Mouse (Mus musculus): Measurements from ENCODE around the gene Pir. TPM values are rescaled to one million over a fixed set of nuclear protein-coding genes. Genes with fewer than 3 reads are reported as not detected.

Gene Pir
- polyA plus RNA-seq, 1 experiment: 8.0 TPM

DNA sequence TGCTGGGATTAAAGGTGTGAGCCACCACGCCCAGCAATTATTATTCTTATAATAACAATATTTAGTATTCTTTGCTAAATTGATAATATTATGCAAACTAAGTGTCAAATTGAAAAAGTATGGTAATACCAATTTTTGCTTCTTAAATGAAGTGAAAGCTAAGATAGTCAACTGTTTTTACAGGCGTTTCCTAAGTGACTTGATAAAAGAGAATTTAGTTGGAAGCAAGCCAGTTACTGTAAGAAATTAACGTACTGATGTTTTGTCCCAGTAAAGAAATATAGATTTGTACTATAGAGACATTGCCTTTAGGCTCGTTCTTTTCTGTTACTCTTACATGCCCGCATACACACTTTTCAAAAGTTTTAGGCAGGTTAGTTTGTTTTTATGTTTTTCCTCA, 53.3 kb downstream of the Pir start:
- TF ChIP-seq POLR2A (IDR thresholded peaks at IDR 0.05; ENCODE audit: borderline replicate concordance, low read depth, low read length) (no peak), CTCF (IDR thresholded peaks at IDR 0.05; ENCODE audit: low read depth, low read length) (no peak)
- Histone ChIP-seq H3K27ac (ENCODE audit: insufficient read depth, low read depth, low read length) (no peak overlapping the region), H3K4me1 (ENCODE audit: control insufficient read depth, insufficient read depth, low read length) (no peaks in the 10 kb centered on the region), H3K4me3 (ENCODE audit: insufficient read depth, low read length) (no peak overlapping the region)

DNA sequence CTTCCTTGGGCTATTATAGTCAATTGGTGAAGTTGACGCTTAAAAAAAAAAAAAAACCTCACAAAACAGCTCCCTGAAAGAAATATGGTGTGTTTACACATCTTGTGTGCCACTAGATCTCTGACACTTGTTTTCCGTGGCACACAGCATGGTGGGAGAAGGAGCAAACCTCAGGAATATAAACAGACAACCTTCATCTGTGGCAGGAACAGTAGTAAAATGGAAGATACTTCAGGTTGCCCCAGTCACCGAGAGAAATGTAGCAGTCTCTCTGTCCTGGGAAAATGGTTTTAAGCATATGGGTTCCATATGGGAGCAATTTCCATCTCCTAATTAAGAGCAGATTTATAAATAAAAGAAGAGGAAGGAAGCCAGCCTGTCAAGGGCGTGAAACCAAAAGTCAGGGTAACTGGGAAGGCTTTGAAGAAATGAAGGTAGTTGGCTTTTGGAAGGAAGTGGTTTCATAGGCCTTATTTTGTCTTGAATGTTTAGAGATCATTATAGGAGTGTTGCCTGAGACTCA, 54.3 kb downstream of the Pir start:
- Histone ChIP-seq H3K4me1 (ENCODE audit: control insufficient read depth, insufficient read depth, low read length) (no peaks in the 10 kb centered on the region), H3K27ac (ENCODE audit: insufficient read depth, low read depth, low read length) (no peak overlapping the region), H3K4me3 (ENCODE audit: insufficient read depth, low read length) (no peak overlapping the region)
- no peak for TF ChIP-seq CTCF (IDR thresholded peaks at IDR 0.05; ENCODE audit: low read depth, low read length)
- TF ChIP-seq POLR2A (IDR thresholded peaks at IDR 0.05; ENCODE audit: borderline replicate concordance, low read depth, low read length): no peak

DNA sequence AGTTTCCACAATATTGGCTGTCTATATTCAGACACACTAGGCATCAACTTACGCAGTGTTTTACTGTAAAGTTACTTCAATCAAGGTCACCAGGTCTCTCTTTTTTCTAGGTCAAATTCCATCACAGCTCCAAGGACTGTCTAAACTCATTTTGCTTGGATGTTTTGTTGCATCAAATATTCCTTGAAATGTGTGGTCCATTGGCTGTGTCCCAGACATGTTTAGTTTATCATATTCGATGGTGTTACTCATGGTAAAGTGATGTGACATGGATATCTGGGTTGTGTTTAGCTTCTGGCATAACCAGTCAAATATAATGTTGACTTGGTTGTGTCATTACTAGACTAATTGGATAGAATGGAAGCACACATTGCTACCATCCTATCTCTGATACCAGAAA, 61.2 kb downstream of the Pir start:
- Histone ChIP-seq H3K27ac (ENCODE audit: insufficient read depth, low read depth, low read length) (no peak overlapping the region), H3K4me1 (ENCODE audit: control insufficient read depth, insufficient read depth, low read length) (no peaks in the 10 kb centered on the region), H3K4me3 (ENCODE audit: insufficient read depth, low read length) (no peak overlapping the region)
- TF ChIP-seq POLR2A (IDR thresholded peaks at IDR 0.05; ENCODE audit: borderline replicate concordance, low read depth, low read length): no peak
- TF ChIP-seq CTCF (IDR thresholded peaks at IDR 0.05; ENCODE audit: low read depth, low read length): no peak

GRCm38 (mm10) chrX:164330766-164331165, 61.6 kb downstream of the Pir start:
- TF ChIP-seq CTCF (IDR thresholded peaks at IDR 0.05; ENCODE audit: low read depth, low read length): no peak
- no peak for TF ChIP-seq POLR2A (IDR thresholded peaks at IDR 0.05; ENCODE audit: borderline replicate concordance, low read depth, low read length)
- H3K4me1 ChIP-seq (ENCODE audit: control insufficient read depth, insufficient read depth, low read length): no peaks in the 10 kb centered on the region

GRCm38 (mm10) chrX:164338591-164338990, 69.4 kb downstream of the Pir start:
- no peak overlapping the region for H3K27ac ChIP-seq (ENCODE audit: insufficient read depth, low read depth, low read length)
- TF ChIP-seq POLR2A (IDR thresholded peaks at IDR 0.05; ENCODE audit: borderline replicate concordance, low read depth, low read length) (no peak), CTCF (IDR thresholded peaks at IDR 0.05; ENCODE audit: low read depth, low read length) (no peak)
- no peak overlapping the region for H3K4me3 ChIP-seq (ENCODE audit: insufficient read depth, low read length)
- no peaks in the 10 kb centered on the region for H3K4me1 ChIP-seq (ENCODE audit: control insufficient read depth, insufficient read depth, low read length)

More at GRCm38 (mm10) chrX:164330766-164331165, 61.6 kb downstream of the Pir start:
- Histone ChIP-seq H3K4me3 (ENCODE audit: insufficient read depth, low read length) (no peak overlapping the region), H3K27ac (ENCODE audit: insufficient read depth, low read depth, low read length) (no peak overlapping the region)

DNA sequence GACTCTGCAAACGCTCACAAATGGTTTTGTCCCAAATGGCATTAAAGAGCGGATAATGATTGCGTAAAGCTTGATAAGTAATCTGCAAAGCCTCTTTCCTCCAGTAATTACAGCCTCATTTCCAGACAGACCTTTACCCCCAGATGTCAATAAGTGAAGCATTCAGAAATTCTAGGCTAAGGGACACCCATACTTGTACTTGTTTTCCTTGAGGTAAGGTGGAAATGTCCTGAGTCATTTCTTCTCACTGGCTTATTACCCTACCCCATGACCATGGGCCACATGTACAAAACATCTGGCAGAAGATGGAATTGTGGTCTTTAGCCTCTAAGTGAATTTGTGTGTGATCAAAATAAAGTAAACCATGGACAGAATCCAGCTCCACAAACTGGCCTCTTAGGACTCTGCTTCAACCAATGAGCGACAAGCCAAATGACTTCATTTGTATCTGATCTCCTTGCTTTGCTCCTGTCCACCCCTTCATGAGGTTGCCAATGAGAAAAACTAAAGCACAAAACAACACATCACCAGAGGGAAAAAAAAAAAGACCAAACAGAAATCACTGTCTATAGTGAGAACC, 76.3 kb downstream of the Pir start:
- H3K4me3 ChIP-seq (ENCODE audit: insufficient read depth, low read length): no peak overlapping the region
- no peak for TF ChIP-seq POLR2A (IDR thresholded peaks at IDR 0.05; ENCODE audit: borderline replicate concordance, low read depth, low read length)
- TF ChIP-seq CTCF (IDR thresholded peaks at IDR 0.05; ENCODE audit: low read depth, low read length): no peak
- H3K4me1 ChIP-seq (ENCODE audit: control insufficient read depth, insufficient read depth, low read length): no peaks in the 10 kb centered on the region
- no peak overlapping the region for H3K27ac ChIP-seq (ENCODE audit: insufficient read depth, low read depth, low read length)

GRCm38 (mm10) chrX:164348937-164349336, 79.8 kb downstream of the Pir start:
- TF ChIP-seq CTCF (IDR thresholded peaks at IDR 0.05; ENCODE audit: low read depth, low read length) (no peak), POLR2A (IDR thresholded peaks at IDR 0.05; ENCODE audit: borderline replicate concordance, low read depth, low read length) (no peak)
- no peaks in the 10 kb centered on the region for H3K4me1 ChIP-seq (ENCODE audit: control insufficient read depth, insufficient read depth, low read length)
- no peak overlapping the region for H3K4me3 ChIP-seq (ENCODE audit: insufficient read depth, low read length)
- no peak overlapping the region for H3K27ac ChIP-seq (ENCODE audit: insufficient read depth, low read depth, low read length)

- Histone ChIP-seq H3K27ac (ENCODE audit: insufficient read depth, low read depth, low read length) (no peak overlapping the region), H3K4me1 (ENCODE audit: control insufficient read depth, insufficient read depth, low read length) (no peaks in the 10 kb centered on the region), H3K4me3 (ENCODE audit: insufficient read depth, low read length) (no peak overlapping the region)
- TF ChIP-seq POLR2A (IDR thresholded peaks at IDR 0.05; ENCODE audit: borderline replicate concordance, low read depth, low read length) (no peak), CTCF (IDR thresholded peaks at IDR 0.05; ENCODE audit: low read depth, low read length) (no peak)
These were observed 96.1 kb downstream of the Pir start for GRCm38 (mm10) chrX:164365153-164365865.

- TF ChIP-seq POLR2A (IDR thresholded peaks at IDR 0.05; ENCODE audit: borderline replicate concordance, low read depth, low read length) (no peak), CTCF (IDR thresholded peaks at IDR 0.05; ENCODE audit: low read depth, low read length) (no peak)
- Histone ChIP-seq H3K27ac (ENCODE audit: insufficient read depth, low read depth, low read length) (no peak overlapping the region), H3K4me3 (ENCODE audit: insufficient read depth, low read length) (no peak overlapping the region), H3K4me1 (ENCODE audit: control insufficient read depth, insufficient read depth, low read length) (no peaks in the 10 kb centered on the region)
These were observed 101.4 kb downstream of the Pir start for GRCm38 (mm10) chrX:164370576-164370975.

GRCm38 (mm10) chrX:164373081-164373480, 103.9 kb downstream of the Pir start, which contains the start of gene Vegfd:
Vegfd (plus strand) TSS chrX:164373378.
- no peak for TF ChIP-seq CTCF (IDR thresholded peaks at IDR 0.05; ENCODE audit: low read depth, low read length)
- no peak for TF ChIP-seq POLR2A (IDR thresholded peaks at IDR 0.05; ENCODE audit: borderline replicate concordance, low read depth, low read length)

More at GRCm38 (mm10) chrX:164373081-164373480, 103.9 kb downstream of the Pir start, which contains the start of gene Vegfd:
- Histone ChIP-seq H3K4me3 (ENCODE audit: insufficient read depth, low read length) (no peak within 1 kb of the TSS), H3K4me1 (ENCODE audit: control insufficient read depth, insufficient read depth, low read length) (no peaks in the 10 kb centered on the region), H3K27ac (ENCODE audit: insufficient read depth, low read depth, low read length) (no peak within 1 kb of the TSS)

Measured in bone marrow macrophage, adult 2 months (primary cell).